Mouse (Mus musculus): ENCODE measurements around the gene Errfi1.
"Not testable (repeated sequence)": the region's sequence is repeated elsewhere in the genome, so short reads cannot be mapped to it uniquely, and the experiment has no call there.

Gene Errfi1

DNA sequence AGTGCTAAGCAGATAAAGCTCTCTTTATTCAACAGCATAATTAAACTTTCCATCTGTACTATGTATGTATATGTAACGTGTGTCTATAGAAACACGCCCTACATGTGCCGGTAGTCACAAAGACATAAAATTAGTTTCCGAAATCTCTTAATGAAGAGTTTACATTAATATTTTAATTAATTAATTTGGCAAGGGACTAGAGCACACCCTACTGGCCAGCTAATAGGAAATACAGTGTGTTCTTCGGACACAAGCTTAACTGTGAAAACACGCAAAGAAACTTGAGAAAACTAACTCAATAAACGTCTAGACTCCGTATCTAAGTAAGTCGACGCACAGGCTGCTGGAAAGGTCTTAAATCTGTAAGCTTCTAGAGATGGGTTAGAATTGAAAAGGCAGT is 3.8 kb upstream of the Errfi1 start:
- no peak for DNase-seq

DNA sequence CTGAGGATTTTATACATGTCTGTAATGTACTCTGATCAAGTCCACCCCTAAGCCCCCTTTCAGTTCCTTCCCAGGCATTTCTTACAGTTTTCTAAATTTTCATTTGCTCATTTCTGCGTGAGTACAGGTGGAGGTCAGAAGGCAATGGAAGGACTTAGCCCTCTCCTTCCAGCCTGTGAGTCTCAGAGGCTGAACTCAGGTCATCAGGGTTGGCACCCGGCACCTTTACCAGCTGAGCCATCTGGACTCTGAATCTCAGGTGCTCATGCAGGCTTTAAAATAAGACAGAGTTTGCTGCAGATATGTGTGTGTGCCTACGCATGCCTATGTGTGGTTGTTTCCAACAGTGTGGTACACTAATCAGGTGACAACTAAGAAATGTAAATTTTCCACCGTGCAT is 2.8 kb upstream of the Errfi1 start:
- no peak for DNase-seq

- no peak for DNase-seq
Measured at GRCm38 (mm10) chr4:150852045-150852444, 1.7 kb upstream of the Errfi1 start.

- DNase-seq, result no peak
Measured at GRCm38 (mm10) chr4:150852479-150852878, 1.2 kb upstream of the Errfi1 start.

DNA sequence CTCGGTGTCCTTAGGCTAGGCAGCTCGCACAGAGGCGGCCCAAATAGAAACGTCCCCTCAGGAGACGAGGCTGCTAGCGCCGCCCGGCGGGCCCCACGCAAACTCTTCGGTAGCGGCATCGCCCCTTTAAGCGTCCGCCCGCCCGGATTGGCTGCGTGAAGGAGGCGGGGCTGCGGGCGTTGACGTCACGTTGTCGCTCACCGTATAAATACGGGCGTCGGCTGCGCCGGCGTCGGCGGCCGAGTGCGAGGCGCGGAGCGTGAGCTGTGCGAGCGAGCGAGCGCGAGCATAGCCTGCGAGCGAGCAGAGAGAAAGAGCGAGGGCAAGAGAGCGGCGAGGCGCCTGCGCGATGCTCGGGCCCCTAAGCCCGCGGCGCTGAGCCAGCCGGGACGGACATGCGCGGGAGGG is 1.1 kb downstream of the Errfi1 start:
- DNase-seq, result peak; percentile 97 to 99

GRCm38 (mm10) chr4:150855346-150855745 is 1.6 kb downstream of the Errfi1 start:
- no peak for DNase-seq

- DNase-seq, result no peak
Measured at GRCm38 (mm10) chr4:150860526-150860925, 6.8 kb downstream of the Errfi1 start.

GRCm38 (mm10) chr4:150861161-150861560 is 7.4 kb downstream of the Errfi1 start:
- no peak for DNase-seq

- DNase-seq, result no peak
Measured at GRCm38 (mm10) chr4:150862626-150863375, 9.1 kb downstream of the Errfi1 start.

- DNase-seq, result no peak
Measured at GRCm38 (mm10) chr4:150865371-150865770, 11.7 kb downstream of the Errfi1 start.

- DNase-seq, result no peak
Measured at GRCm38 (mm10) chr4:150866069-150866468, 12.3 kb downstream of the Errfi1 start.

- DNase-seq, result no peak
Measured at GRCm38 (mm10) chr4:150866494-150866893, 12.8 kb downstream of the Errfi1 start.

DNA sequence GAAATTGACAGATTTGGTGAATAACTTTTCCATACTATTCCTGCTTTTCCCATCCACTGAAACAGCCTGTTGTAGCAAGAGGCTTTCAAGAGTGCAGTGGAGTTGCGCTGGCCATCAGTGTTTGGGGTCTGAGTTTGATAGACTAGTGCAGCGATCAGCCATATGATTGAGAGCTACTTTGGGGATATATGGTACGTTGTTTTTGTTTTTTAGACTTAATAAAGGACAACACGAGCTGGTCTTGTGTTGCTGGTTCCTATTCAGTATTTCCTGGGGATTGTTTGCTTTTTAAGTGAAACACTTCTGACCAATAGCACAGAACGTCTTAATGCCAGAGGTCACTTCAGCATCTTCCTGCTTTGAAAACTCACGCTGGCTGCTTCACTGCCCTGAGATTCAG is 14.4 kb downstream of the Errfi1 start:
- DNase-seq, result no peak

DNA sequence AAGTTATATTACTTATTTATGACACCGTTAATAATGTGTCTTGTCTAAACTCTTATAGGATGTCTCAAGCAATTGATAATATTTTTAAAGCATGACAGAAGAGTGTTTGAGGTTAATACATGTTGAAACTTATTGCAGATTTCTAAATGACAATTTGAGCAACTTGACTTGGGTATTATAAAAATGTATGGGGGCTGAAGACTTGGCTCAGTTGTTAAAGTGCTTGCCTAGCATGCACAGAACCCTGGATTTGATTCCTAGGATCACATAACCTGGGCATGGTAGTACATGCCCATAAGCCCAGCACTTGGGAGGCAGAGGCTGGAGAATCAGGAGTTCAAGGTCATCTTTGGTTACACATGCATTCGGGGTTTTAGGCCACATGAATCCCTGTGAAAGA is 15.1 kb downstream of the Errfi1 start:
- DNase-seq, result no peak

DNA sequence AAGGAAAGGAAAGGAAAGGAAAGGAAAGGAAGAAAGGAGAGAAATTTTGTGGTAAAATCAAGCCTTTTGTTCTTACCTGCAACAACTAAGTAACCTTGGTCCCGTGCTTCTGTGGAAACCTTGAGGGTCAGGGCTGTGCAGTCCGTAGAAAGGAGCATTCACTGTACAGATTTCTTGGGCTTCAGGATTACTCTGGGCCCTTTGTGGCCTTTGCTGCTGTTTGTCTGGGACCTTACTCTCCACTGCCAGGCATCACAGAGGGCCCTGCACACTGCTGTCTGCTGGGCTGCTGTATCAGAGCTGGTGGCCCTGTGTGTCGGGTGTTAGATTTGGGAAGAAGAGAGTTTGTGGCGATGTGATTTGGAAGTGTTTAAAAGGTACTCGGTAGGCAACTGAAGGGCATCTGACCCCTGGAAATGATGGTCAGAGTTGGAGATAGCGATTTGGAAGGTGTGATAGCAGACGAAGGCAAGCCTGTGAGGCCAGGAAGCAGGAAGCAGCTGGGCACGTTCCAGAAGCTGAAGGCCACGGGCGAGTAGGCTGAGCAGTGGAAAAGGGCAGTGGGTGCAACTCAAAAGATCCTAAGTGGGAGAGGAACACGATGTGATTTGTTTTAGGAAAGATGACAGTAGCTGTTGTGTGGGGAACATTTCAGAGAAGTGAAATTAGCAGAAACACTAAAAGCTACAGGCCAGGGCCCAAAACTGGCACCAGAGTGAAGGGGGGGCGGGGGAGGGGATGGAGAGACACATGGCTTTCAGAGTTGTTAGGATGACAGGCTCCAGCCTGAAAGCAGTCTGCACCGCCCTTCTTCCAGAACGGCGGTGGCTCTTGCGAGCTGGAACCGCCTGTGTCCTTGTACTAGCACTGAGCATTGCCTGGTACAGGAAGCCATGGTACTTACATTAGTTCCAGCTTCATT is 15.8 kb downstream of the Errfi1 start:
- DNase-seq, result no peak

DNA sequence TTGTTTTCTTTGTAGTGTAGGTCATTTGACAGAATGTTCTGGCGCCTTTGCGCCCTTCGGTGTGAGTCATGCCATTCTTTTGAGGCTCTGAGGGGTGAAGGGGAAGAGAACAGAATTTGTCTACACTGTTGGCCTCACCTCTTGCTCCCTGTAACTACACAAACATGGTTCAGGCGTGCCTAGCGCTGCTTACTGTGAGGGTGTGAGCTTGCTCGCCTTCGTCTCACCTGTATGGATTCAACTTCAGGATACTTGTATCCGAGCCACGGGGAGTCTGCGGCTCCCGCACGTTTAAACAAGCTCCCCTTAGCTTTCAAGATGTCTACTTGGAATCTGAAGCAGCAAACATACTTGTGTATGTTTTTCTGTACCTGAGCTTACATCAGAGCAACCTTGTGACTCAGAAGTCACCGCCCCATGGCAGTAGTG is 17.3 kb downstream of the Errfi1 start:
- DNase-seq, result peak; percentile 66 to 84

- peak; percentile 41 to 61 for DNase-seq
Measured at GRCm38 (mm10) chr4:150871392-150872138, 17.8 kb downstream of the Errfi1 start.

DNA sequence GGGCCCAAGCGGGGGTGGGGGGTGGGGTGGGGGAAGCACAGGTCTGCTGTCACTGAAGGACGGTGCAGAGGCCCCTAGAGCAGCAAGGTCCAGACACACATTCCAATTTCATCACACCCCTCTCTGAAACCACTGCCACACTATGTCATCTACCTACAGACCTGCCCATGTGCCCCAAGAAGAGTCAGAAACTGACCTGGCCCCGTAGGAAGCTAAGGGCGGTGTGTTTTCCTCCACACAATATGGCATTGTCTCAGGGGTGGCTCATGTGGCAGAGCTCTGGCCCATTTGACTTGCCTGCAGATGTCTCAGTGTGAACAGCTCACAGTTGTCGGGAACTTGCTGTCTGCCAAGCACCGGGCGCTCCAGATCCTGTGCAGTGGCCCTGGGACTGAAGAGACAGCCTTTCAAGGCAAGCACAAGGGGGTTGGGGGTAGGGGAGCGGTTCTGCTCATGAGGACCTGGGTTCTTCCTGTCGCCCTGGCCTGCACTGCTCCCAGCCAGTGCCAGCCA is 18.5 kb downstream of the Errfi1 start:
- peak; percentile 35 to 48 for DNase-seq

DNA sequence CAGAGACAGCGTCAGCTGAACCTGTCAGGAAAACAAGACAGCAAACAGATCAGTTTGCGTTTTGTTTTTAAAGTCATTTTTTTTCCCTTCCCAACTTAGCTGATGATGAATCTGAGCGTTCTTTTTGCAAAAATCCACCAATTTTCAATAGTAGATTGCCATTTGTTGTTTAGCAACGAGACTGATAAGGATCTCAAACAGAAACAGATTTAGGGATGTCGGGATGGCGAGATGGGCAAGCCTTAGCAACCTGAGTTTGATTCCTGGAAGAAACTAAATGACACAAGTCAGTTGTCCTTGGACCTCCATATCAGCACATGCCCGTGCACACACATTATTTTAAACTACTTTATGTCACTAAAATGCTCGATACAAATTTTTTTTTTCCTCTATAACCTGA is 19.0 kb downstream of the Errfi1 start:
- DNase-seq, result no peak

DNA sequence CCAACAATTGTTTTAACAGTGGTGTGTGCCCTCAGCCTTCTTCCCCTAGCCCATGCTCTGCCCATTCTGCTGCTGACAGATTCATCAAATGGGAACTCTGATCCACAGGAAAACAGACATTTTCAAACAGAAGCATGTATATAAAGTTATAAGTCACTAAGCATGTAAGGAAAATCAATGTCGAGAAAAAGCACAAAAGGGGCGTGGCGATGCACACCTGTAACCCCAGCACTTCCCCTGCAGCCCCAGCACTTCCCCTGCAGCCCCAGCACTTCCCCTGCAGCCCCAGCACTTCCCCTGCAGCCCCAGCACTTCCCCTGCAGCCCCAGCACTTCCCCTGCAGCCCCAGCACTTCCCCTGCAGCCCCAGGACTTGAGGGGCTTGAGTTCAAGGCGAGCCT is 20.7 kb downstream of the Errfi1 start:
- not testable (repeated sequence) for DNase-seq

DNA sequence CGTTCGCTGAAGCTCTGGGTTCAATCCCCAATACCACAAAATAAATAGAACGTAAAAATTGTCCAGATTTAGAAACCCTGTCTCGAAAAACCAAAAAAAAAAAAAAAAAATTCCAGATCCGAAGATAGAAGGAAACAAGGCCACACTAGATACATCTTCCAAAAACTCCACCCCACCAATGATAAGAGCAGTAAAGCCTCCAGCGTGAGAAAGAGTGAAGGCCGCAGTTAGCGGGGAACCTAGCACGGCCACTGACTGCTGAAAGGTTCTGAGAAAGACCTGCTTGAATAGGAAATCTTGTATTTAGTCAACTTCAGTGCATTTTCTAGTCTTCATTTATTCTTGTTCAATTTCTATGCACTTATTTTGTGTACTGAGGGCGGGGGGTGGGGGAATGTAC is 21.7 kb downstream of the Errfi1 start:
- no peak for DNase-seq

- no peak for DNase-seq
Measured at GRCm38 (mm10) chr4:150879631-150880030, 25.9 kb downstream of the Errfi1 start.

DNA sequence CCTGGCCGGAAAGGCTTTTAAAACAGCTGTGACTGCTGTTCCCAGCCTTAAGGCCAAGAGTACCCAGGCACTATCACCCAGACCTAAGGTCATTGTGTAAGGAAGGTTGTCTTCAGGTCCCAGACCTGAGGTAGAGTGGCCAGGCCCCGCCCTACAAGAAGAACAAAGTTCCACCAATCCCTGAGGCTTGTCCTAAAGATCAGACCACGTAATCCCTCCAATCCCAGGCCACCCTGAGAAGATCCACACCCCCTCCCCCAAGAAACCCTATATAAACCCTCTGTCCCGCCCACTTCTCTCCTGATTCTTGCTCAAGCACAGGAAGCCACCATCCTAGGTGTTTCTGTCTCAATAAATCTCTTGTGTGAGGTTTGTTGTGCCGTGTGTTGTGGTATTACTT is 26.6 kb downstream of the Errfi1 start:
- DNase-seq, result no peak
